Mouse (Mus musculus) frontal cortex, postnatal 25 days (tissue): ENCODE measurements around the gene Mmab.

Source experiments
- DNase-seq, 2 experiments: peaks; one replicate each; pipeline ENCODE4 v3.0.0; 2022; ENCODE audit warnings: low spot score in 2 of 2

Mmab gene

GRCm38 (mm10) chr5:114429781-114430180, 14.1 kb downstream of the Mmab start:
- DNase-seq = no peak

- DNase-seq = no peak
Observed at GRCm38 (mm10) chr5:114428621-114429020, 15.2 kb downstream of the Mmab start.

GRCm38 (mm10) chr5:114426732-114427131, 17.1 kb downstream of the Mmab start:
- no peak for DNase-seq

- DNase-seq = no peak
Observed at GRCm38 (mm10) chr5:114423961-114424360, 19.9 kb downstream of the Mmab start.

GRCm38 (mm10) chr5:114422591-114422990, 21.3 kb downstream of the Mmab start:
- DNase-seq = no peak

GRCm38 (mm10) chr5:114421561-114422298, 22.1 kb downstream of the Mmab start:
- no peak for DNase-seq

- DNase-seq = no peak
Observed at GRCm38 (mm10) chr5:114418541-114418940, 25.3 kb downstream of the Mmab start.

GRCm38 (mm10) chr5:114416855-114417254, 27.0 kb downstream of the Mmab start:
- DNase-seq = no peak

GRCm38 (mm10) chr5:114415606-114416005, 28.3 kb downstream of the Mmab start:
- no peak for DNase-seq

- DNase-seq = no peak
Observed at GRCm38 (mm10) chr5:114413067-114413735, 30.7 kb downstream of the Mmab start.

- DNase-seq = no peak
Observed at GRCm38 (mm10) chr5:114412361-114412998, 31.4 kb downstream of the Mmab start.

- no peak for DNase-seq
Observed at GRCm38 (mm10) chr5:114410429-114410828, 33.4 kb downstream of the Mmab start.

- DNase-seq = no peak
Observed at GRCm38 (mm10) chr5:114408846-114409245, 35.0 kb downstream of the Mmab start.

- no peak for DNase-seq
Observed at GRCm38 (mm10) chr5:114407810-114408209, 36.0 kb downstream of the Mmab start.

- DNase-seq = no peak
Observed at GRCm38 (mm10) chr5:114407269-114407668, 36.6 kb downstream of the Mmab start.

- DNase-seq = no peak
Observed at GRCm38 (mm10) chr5:114406592-114406991, 37.3 kb downstream of the Mmab start.

- DNase-seq = no peak
Observed at GRCm38 (mm10) chr5:114393169-114393568, 50.7 kb downstream of the Mmab start.

- DNase-seq = no peak
Observed at GRCm38 (mm10) chr5:114384448-114384847, 59.4 kb downstream of the Mmab start.

GRCm38 (mm10) chr5:114383184-114383904, 60.5 kb downstream of the Mmab start:
- DNase-seq = no peak
